ENCODE assay signal across 27 mouse cellular contexts in genomic region chr3:39397255-39397654, GRCm38 (mm10).
DNase-seq lines count a peak whose midpoint lies in the region; ATAC-seq and TF ChIP-seq lines count a peak whose summit lies in the region.
"Had no signal": no experiment of that assay in that cellular context is flagged by ENCODE, and none has a peak within 500 bp of the region (broad histone marks: within the 10 kb centered on the region; RNA-seq: fewer than 3 reads in every experiment).

No protein-coding gene starts in this region.

- no peak for TF ChIP-seq POLR2A in limb, embryonic 14.5 days (IDR thresholded peaks at IDR 0.05; ENCODE audit: borderline replicate concordance, extremely low read depth, insufficient read depth, insufficient read length)

- H3K9me3 ChIP-seq in forebrain, embryonic 15.5 days = no peaks in the 10 kb centered on the region
- H3K9me3 ChIP-seq in forebrain, embryonic 10.5 days = no peaks in the 10 kb centered on the region
- no peaks in the 10 kb centered on the region for H3K9me3 ChIP-seq in limb, embryonic 14.5 days (ENCODE audit: control insufficient read depth, low read length)
- no peaks in the 10 kb centered on the region for H3K9me3 ChIP-seq in limb, embryonic 10.5 days (replicated peaks)
- H3K9me3 ChIP-seq in hindbrain, embryonic 16.5 days (ENCODE audit: control insufficient read depth, low read length) = no peaks in the 10 kb centered on the region
- H3K9me3 ChIP-seq in neural tube, embryonic 15.5 days (replicated peaks) = no peaks in the 10 kb centered on the region
- H3K9me3 ChIP-seq: embryonic facial prominence, embryonic 15.5 days; heart, embryonic 10.5 days; limb, embryonic 13.5 days; liver, embryonic 12.5 days; midbrain, embryonic 12.5 days had no signal

- no peaks in the 10 kb centered on the region for H3K4me1 ChIP-seq in forebrain, embryonic 15.5 days
- H3K4me1 ChIP-seq in forebrain, embryonic 10.5 days = no peaks in the 10 kb centered on the region
- no peaks in the 10 kb centered on the region for H3K4me1 ChIP-seq in limb, embryonic 14.5 days (ENCODE audit: control insufficient read depth, insufficient read depth, low read length)
- H3K4me1 ChIP-seq in limb, embryonic 10.5 days = no peaks in the 10 kb centered on the region
- H3K4me1 ChIP-seq in hindbrain, embryonic 16.5 days (ENCODE audit: control insufficient read depth, insufficient read depth, low read depth, low read length) = no peaks in the 10 kb centered on the region
- peaks cover 2% of the 10 kb centered on the region; the same call in 1 of the 2 replicates for H3K4me1 ChIP-seq in neural tube, embryonic 15.5 days
- H3K4me1 ChIP-seq: embryonic facial prominence, embryonic 15.5 days; heart, embryonic 10.5 days; limb, embryonic 13.5 days; liver, embryonic 12.5 days; midbrain, embryonic 12.5 days had no signal

- no peak for DNase-seq in forebrain, embryonic 10.5 days (ENCODE audit: extremely low spot score, low spot score)
- peak; percentile 3 for DNase-seq in limb, embryonic 14.5 days (ENCODE audit: low spot score)
- DNase-seq in limb, embryonic 10.5 days (ENCODE audit: low spot score) = no peak
- DNase-seq in kidney, adult 9 months = no peak
- DNase-seq: adrenal gland, postnatal 14 days; cerebellum, adult 18-20 months; cerebellum, postnatal 10 days; gastrocnemius, postnatal 25 days; heart, adult 11 months; heart, postnatal 4 days; kidney, adult 18-20 months; kidney, postnatal 36 days; liver, postnatal 0 days; lung, postnatal 36 days; thymus, adult 2 months; thymus, postnatal 36 days had no signal

- no peaks in the 10 kb centered on the region for H3K36me3 ChIP-seq in forebrain, embryonic 15.5 days
- no peaks in the 10 kb centered on the region for H3K36me3 ChIP-seq in forebrain, embryonic 10.5 days (replicated peaks)
- H3K36me3 ChIP-seq in limb, embryonic 14.5 days (ENCODE audit: control insufficient read depth, insufficient read depth, low read length) = no peaks in the 10 kb centered on the region
- H3K36me3 ChIP-seq in limb, embryonic 10.5 days = no peaks in the 10 kb centered on the region
- H3K36me3 ChIP-seq in hindbrain, embryonic 16.5 days (ENCODE audit: control insufficient read depth, insufficient read depth, low read length) = no peaks in the 10 kb centered on the region
- no peaks in the 10 kb centered on the region for H3K36me3 ChIP-seq in neural tube, embryonic 15.5 days
- H3K36me3 ChIP-seq: embryonic facial prominence, embryonic 15.5 days; heart, embryonic 10.5 days; limb, embryonic 13.5 days; liver, embryonic 12.5 days; midbrain, embryonic 12.5 days had no signal

- no peak for ATAC-seq in forebrain, embryonic 15.5 days (replicated peaks)
- ATAC-seq in limb, embryonic 14.5 days (ENCODE audit: low FRiP score, low read depth) = no peak
- ATAC-seq in hindbrain, embryonic 16.5 days = peak; percentile 86
- peak; percentile 96 for ATAC-seq in neural tube, embryonic 15.5 days (ENCODE audit: low FRiP score)
- ATAC-seq: CD4-positive, CD25-positive, alpha-beta regulatory T cell, adult 4 months; liver, embryonic 12.5 days; liver, postnatal 0 days had no signal

- H3K9ac ChIP-seq in forebrain, embryonic 15.5 days (replicated peaks) = no peak overlapping the region
- no peak overlapping the region for H3K9ac ChIP-seq in limb, embryonic 14.5 days (ENCODE audit: low read depth, low read length, severe bottlenecking)
- H3K9ac ChIP-seq in hindbrain, embryonic 16.5 days (ENCODE audit: low read depth, low read length) = no peak overlapping the region
- H3K9ac ChIP-seq in neural tube, embryonic 15.5 days (replicated peaks) = no peak overlapping the region
- H3K9ac ChIP-seq: embryonic facial prominence, embryonic 15.5 days; limb, embryonic 13.5 days; liver, embryonic 12.5 days; liver, postnatal 0 days; midbrain, embryonic 12.5 days had no signal

- no peaks in the 10 kb centered on the region for H3K27me3 ChIP-seq in forebrain, embryonic 15.5 days
- H3K27me3 ChIP-seq in forebrain, embryonic 10.5 days (ENCODE audit: poor library complexity, severe bottlenecking) = no peaks in the 10 kb centered on the region
- no peaks in the 10 kb centered on the region for H3K27me3 ChIP-seq in limb, embryonic 14.5 days (ENCODE audit: control insufficient read depth, insufficient read depth, low read length)
- H3K27me3 ChIP-seq in limb, embryonic 10.5 days (ENCODE audit: low read depth, poor library complexity, severe bottlenecking) = no peaks in the 10 kb centered on the region
- no peaks in the 10 kb centered on the region for H3K27me3 ChIP-seq in hindbrain, embryonic 16.5 days (replicated peaks; ENCODE audit: control insufficient read depth, insufficient read depth, low read length)
- no peaks in the 10 kb centered on the region for H3K27me3 ChIP-seq in neural tube, embryonic 15.5 days (replicated peaks)
- H3K27me3 ChIP-seq: embryonic facial prominence, embryonic 15.5 days; limb, embryonic 13.5 days; liver, embryonic 12.5 days; midbrain, embryonic 12.5 days had no signal

- H3K4me2 ChIP-seq in forebrain, embryonic 15.5 days (replicated peaks) = no peak overlapping the region
- H3K4me2 ChIP-seq in limb, embryonic 14.5 days (replicated peaks; ENCODE audit: low read depth, low read length, severe bottlenecking) = no peak overlapping the region
- H3K4me2 ChIP-seq in hindbrain, embryonic 16.5 days (ENCODE audit: low read length) = no peak overlapping the region
- no peak overlapping the region for H3K4me2 ChIP-seq in neural tube, embryonic 15.5 days
- H3K4me2 ChIP-seq: embryonic facial prominence, embryonic 15.5 days; limb, embryonic 13.5 days; liver, embryonic 12.5 days; midbrain, embryonic 12.5 days had no signal

- 43% methylated on average over 3 of the region's 3 CpGs for WGBS in forebrain, embryonic 15.5 days
- WGBS in forebrain, embryonic 10.5 days = 88% methylated on average over 3 of the region's 3 CpGs
- WGBS in limb, embryonic 14.5 days = 29% methylated on average over 3 of the region's 3 CpGs
- 73% methylated on average over 3 of the region's 3 CpGs for WGBS in limb, embryonic 10.5 days
- 39% methylated on average over 3 of the region's 3 CpGs for WGBS in hindbrain, embryonic 16.5 days
- WGBS in neural tube, embryonic 15.5 days = 10% methylated on average over 3 of the region's 3 CpGs

- H3K27ac ChIP-seq in forebrain, embryonic 15.5 days (replicated peaks) = peak overlapping the region; percentile 21
- no peak overlapping the region for H3K27ac ChIP-seq in forebrain, embryonic 10.5 days
- H3K27ac ChIP-seq in limb, embryonic 14.5 days (replicated peaks; ENCODE audit: low read depth, low read length) = no peak overlapping the region
- H3K27ac ChIP-seq in limb, embryonic 10.5 days = no peak overlapping the region
- no peak overlapping the region for H3K27ac ChIP-seq in hindbrain, embryonic 16.5 days (ENCODE audit: low read depth, low read length)
- H3K27ac ChIP-seq in neural tube, embryonic 15.5 days (replicated peaks) = peak overlapping the region; percentile 69; the same call in 1 of the 2 replicates
- H3K27ac ChIP-seq: embryonic facial prominence, embryonic 15.5 days; heart, embryonic 10.5 days; layer of hippocampus, adult 2 months; left cerebral cortex, adult 2 months; limb, embryonic 13.5 days; liver, embryonic 12.5 days; midbrain, embryonic 12.5 days had no signal

- no peak overlapping the region for H3K4me3 ChIP-seq in forebrain, embryonic 15.5 days
- H3K4me3 ChIP-seq in forebrain, embryonic 10.5 days = no peak overlapping the region
- no peak overlapping the region for H3K4me3 ChIP-seq in limb, embryonic 14.5 days (replicated peaks; ENCODE audit: low read length)
- H3K4me3 ChIP-seq in limb, embryonic 10.5 days = no peak overlapping the region
- H3K4me3 ChIP-seq in hindbrain, embryonic 16.5 days (ENCODE audit: low read length) = no peak overlapping the region
- H3K4me3 ChIP-seq in neural tube, embryonic 15.5 days (replicated peaks) = no peak overlapping the region
- H3K4me3 ChIP-seq: embryonic facial prominence, embryonic 15.5 days; heart, embryonic 10.5 days; layer of hippocampus, adult 2 months; left cerebral cortex, adult 2 months; limb, embryonic 13.5 days; liver, embryonic 12.5 days; midbrain, embryonic 12.5 days had no signal

Comparison
In these comparisons a context has a peak if more than half of its experiments do, and no peak if none do; other contexts are left out.
1. H3K27ac ChIP-seq: peak in forebrain, embryonic 15.5 days (single experiment) and neural tube, embryonic 15.5 days (single experiment); none in forebrain, embryonic 10.5 days (single experiment), limb, embryonic 14.5 days (single experiment), limb, embryonic 10.5 days (single experiment) and hindbrain, embryonic 16.5 days (single experiment).
2. ATAC-seq: peak in hindbrain, embryonic 16.5 days (single experiment) and neural tube, embryonic 15.5 days (single experiment); none in forebrain, embryonic 15.5 days (single experiment) and limb, embryonic 14.5 days (single experiment).